Mouse (Mus musculus) embryonic facial prominence, embryonic 12.5 days (tissue): Measurements from ENCODE around the gene Gm17490. TPM values are rescaled to one million over a fixed set of nuclear protein-coding genes. Genes with fewer than 3 reads are reported as not detected.
A peak's percentile ranks its signal among the peaks of the same experiment; 100 is the strongest.

ENCODE experiments used
- ATAC-seq: fragments of 200-750 bp; cut with Nextera tagmentation; 2 replicates; pipeline ENCODE4 v1.8.0; 2017; ENCODE audit not compliant: insufficient number of reproducible peaks, insufficient read depth, low FRiP score, low TSS enrichment
- H3K27ac ChIP-seq: fragments of 300-500 bp; sonication (generic); 2 replicates; pipeline ENCODE4 v1.5.1; 2016; ENCODE audit warnings: mild to moderate bottlenecking
- H3K27me3 ChIP-seq: fragments of 300-500 bp; sonication (generic); 2 replicates; pipeline ENCODE4 v1.6.1; 2016; ENCODE audit warnings: mild to moderate bottlenecking, moderate library complexity
- H3K36me3 ChIP-seq: fragments of 300-500 bp; sonication (generic); 2 replicates; pipeline ENCODE4 v1.6.1; 2016; ENCODE audit warnings: mild to moderate bottlenecking
- H3K4me1 ChIP-seq: fragments of 300-500 bp; sonication (generic); 2 replicates; pipeline ENCODE4 v1.6.1; 2016
- H3K4me2 ChIP-seq: fragments of 300-500 bp; sonication (generic); replicated peaks from 2 replicates; pipeline ENCODE4 v1.6.1; 2016; ENCODE audit warnings: mild to moderate bottlenecking, moderate library complexity
- H3K4me3 ChIP-seq: fragments of 300-500 bp; sonication (generic); 2 replicates; pipeline ENCODE4 v1.5.1; 2016; ENCODE audit warnings: mild to moderate bottlenecking
- H3K9ac ChIP-seq: fragments of 300-500 bp; sonication (generic); 2 replicates; pipeline ENCODE4 v1.6.1; 2016; ENCODE audit warnings: mild to moderate bottlenecking, moderate library complexity
- H3K9me3 ChIP-seq: fragments of 300-500 bp; sonication (generic); 2 replicates; pipeline ENCODE4 v1.6.1; 2016; ENCODE audit warnings: mild to moderate bottlenecking, moderate library complexity
- WGBS: fragments of 180-500 bp; shearing (Covaris S2); methylation state at CpG from one replicate; pipeline ENCODE4 v1.1.7; 2016; 5-methylcytosine and 5-hydroxymethylcytosine counted together
- polyA plus RNA-seq: library from polyadenylated mRNA; unstranded; fragments of >200 nt; fragmentation: Nextera tagmentation; extraction: Ambion mirVana; gene quantifications from 2 replicates; pipeline ENCODE4 v1.2.1, GENCODE M21; 2016

Gm17490 gene
- not detected in 2 replicates for polyA plus RNA-seq

DNA sequence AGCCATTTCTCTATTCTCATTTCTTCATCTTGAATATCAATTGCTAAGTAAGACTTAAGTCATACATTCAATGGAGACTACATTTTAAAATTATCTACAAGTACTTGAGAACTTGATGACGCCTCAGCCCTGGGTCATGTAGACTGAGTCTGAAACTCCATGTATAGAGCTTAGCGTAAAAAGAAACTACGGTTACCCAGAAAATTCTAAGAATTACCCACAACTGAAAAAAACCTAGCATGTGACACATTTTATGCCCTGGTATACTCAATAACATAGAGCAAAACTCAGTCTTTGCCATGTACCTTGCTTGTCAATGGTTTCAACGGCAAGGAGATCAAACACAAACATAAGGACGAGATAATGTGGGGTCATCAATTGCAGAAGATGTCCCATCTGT lies at the start of gene Gm17490:
TSS of gene Gm17490 (minus strand) at position 375 of the 400 bp plus-strand sequence.
- no peaks in the 10 kb centered on the region for H3K4me1 ChIP-seq
- no peaks in the 10 kb centered on the region for H3K36me3 ChIP-seq
- H3K9me3 ChIP-seq, result no peaks in the 10 kb centered on the region
- no peaks in the 10 kb centered on the region for H3K27me3 ChIP-seq
- no peak for ATAC-seq
- H3K4me3 ChIP-seq, result no peak within 1 kb of the TSS
- no peak within 1 kb of the TSS for H3K27ac ChIP-seq
- H3K9ac ChIP-seq, result no peak within 1 kb of the TSS
- no peak within 1 kb of the TSS for H3K4me2 ChIP-seq
- WGBS, result 93% methylated on average over 5 of the region's 5 CpGs

DNA sequence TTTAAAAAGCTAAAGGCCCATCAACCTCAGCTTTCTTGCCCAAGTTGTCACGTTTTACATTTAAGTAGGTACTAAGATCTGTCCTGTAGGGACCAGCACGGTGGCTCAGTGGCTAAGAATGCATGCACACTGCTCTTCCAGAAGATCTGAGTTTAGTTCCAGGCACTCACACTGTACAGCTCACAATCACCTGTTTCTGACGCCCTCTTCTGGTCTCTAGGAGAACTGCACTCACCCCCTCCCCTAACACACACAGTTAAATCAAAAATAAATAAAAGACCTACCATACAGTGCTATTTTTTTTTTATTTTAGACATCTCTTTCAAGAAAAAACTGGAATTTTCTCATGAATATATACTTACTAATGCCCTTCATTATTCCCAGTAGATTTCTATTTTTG lies 46.1 kb upstream of the Gm17490 start:
- H3K4me2 ChIP-seq, result no peak overlapping the region
- H3K4me3 ChIP-seq, result no peak overlapping the region
- no peaks in the 10 kb centered on the region for H3K36me3 ChIP-seq
- no peaks in the 10 kb centered on the region for H3K4me1 ChIP-seq
- no peak overlapping the region for H3K27ac ChIP-seq
- H3K9ac ChIP-seq, result no peak overlapping the region
- WGBS, result 24% methylated on average over 3 of the region's 3 CpGs
- H3K27me3 ChIP-seq, result no peaks in the 10 kb centered on the region
- H3K9me3 ChIP-seq, result peaks cover 5% of the 10 kb centered on the region; the same call in 1 of the 2 replicates
- no peak for ATAC-seq

DNA sequence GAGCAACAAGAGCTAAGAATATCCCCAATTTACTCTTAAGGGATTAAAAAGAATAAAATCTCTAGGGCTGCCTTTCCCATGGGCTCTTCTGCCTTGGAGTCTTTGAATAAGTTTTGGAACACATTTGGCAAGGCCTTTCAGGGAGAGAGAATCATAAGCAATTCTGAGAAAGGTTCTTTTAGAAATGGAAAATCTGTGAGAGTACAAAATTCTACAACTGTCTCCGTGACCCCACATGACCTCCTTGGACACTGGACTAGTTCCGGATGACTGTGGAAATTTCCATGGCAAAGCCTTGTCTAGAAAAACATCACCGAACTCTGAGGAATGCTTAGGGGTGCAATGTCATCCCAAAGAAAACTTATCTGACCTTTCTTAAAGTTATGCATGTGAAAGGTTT lies 39.3 kb upstream of the Gm17490 start:
- no peaks in the 10 kb centered on the region for H3K9me3 ChIP-seq
- 91% methylated on average over 3 of the region's 3 CpGs for WGBS
- no peak overlapping the region for H3K9ac ChIP-seq
- H3K4me2 ChIP-seq, result no peak overlapping the region
- no peak for ATAC-seq
- no peak overlapping the region for H3K4me3 ChIP-seq
- no peaks in the 10 kb centered on the region for H3K4me1 ChIP-seq
- H3K36me3 ChIP-seq, result no peaks in the 10 kb centered on the region
- H3K27ac ChIP-seq, result no peak overlapping the region
- no peaks in the 10 kb centered on the region for H3K27me3 ChIP-seq

DNA sequence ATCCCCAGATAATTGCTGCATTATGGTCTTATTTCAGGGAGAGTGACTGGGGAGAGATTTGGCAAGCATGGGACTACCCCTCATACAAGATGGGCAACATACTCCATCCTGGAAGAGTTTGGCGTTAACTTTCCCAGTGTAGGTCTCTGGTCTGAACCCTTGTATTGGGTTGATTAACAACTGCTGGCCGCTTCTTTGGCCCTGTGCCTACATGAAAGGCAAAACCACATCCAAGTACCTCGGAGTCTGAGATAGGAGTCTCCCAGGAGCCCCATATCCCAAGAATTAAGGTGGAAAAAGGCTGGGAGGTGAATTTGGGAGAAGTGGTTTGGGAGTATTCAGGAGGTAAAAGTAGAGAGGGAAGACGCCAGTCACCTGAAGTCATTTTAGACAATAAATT lies 38.7 kb upstream of the Gm17490 start:
- Histone ChIP-seq H3K9ac (no peak overlapping the region), H3K9me3 (no peaks in the 10 kb centered on the region), H3K4me1 (no peaks in the 10 kb centered on the region), H3K27me3 (no peaks in the 10 kb centered on the region), H3K27ac (no peak overlapping the region), H3K4me3 (no peak overlapping the region), H3K36me3 (no peaks in the 10 kb centered on the region), H3K4me2 (no peak overlapping the region)
- WGBS, result 83% methylated on average over 4 of the region's 4 CpGs
- ATAC-seq, result no peak

DNA sequence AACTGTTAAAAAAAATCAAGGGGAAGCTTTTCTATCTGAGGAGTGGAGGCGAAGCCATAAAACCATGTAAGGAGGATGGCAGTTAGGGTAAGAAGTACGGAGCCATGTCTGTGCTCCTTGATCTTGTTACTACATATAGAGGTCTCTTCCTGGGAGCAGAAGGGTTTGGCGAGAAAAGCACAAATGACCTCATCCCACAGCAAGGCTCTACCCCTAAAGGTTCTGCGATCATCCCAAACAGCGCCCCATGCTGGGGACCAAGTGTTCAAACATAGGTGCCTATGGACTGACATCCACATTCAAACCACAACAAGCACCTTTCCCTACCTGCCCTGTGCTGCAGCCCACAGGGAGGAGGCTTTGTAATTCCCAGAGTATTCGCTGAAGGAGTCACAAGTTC lies 38.3 kb upstream of the Gm17490 start:
- no peak overlapping the region for H3K4me3 ChIP-seq
- no peak overlapping the region for H3K9ac ChIP-seq
- 41% methylated on average over 6 of the region's 6 CpGs for WGBS
- ATAC-seq, result no peak
- no peaks in the 10 kb centered on the region for H3K4me1 ChIP-seq
- H3K4me2 ChIP-seq, result peak overlapping the region; percentile 4; the same call in 1 of the 2 replicates
- no peaks in the 10 kb centered on the region for H3K9me3 ChIP-seq
- H3K27ac ChIP-seq, result no peak overlapping the region
- H3K36me3 ChIP-seq, result no peaks in the 10 kb centered on the region
- no peaks in the 10 kb centered on the region for H3K27me3 ChIP-seq

DNA sequence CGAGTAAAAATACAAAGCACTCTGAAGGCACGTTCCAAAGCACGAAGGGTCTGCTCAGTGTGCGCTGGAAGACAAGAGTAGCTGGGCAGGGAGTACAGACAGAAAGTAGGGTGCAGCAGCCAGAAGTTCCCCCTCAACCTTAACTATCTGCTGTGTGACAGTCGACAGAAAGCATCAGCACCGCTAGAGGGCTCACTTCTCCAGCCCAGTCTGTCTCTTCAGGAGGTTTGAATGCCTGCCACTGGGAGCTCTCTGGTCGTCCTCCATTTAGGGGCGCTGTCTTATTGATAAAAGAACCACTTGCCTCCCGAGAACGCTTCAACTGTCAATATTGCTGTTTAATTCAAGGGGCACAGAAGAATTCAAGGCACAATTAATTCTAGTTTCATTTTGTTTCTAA lies 37.9 kb upstream of the Gm17490 start:
- Histone ChIP-seq H3K4me3 (no peak overlapping the region), H3K9me3 (no peaks in the 10 kb centered on the region), H3K9ac (no peak overlapping the region), H3K36me3 (no peaks in the 10 kb centered on the region), H3K27me3 (no peaks in the 10 kb centered on the region), H3K27ac (no peak overlapping the region), H3K4me1 (no peaks in the 10 kb centered on the region), H3K4me2 (peak overlapping the region; percentile 4; the same call in 1 of the 2 replicates)
- ATAC-seq, result no peak
- WGBS, result 5% methylated on average over 10 of the region's 10 CpGs

DNA sequence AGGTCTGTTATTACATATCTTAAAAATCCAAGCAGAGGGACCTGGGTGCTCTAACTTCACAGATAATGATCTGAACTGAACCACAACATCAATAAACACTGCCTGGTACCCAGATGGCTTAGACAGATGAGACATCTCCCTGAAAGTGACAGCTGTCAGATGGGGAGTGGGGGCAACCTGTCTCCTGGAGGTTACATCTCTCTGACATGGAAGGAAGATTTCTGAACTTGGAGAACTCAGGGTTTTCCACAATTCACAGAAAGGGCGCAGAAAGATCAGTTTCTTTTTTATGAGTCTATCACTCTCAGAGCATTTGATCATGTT lies 36.8 kb upstream of the Gm17490 start:
- no peak overlapping the region for H3K4me2 ChIP-seq
- H3K36me3 ChIP-seq, result no peaks in the 10 kb centered on the region
- 96% methylated on average over 1 of the region's 1 CpGs for WGBS
- no peak overlapping the region for H3K4me3 ChIP-seq
- no peak overlapping the region for H3K27ac ChIP-seq
- ATAC-seq, result no peak
- no peaks in the 10 kb centered on the region for H3K4me1 ChIP-seq
- no peaks in the 10 kb centered on the region for H3K9me3 ChIP-seq
- no peak overlapping the region for H3K9ac ChIP-seq
- H3K27me3 ChIP-seq, result no peaks in the 10 kb centered on the region

DNA sequence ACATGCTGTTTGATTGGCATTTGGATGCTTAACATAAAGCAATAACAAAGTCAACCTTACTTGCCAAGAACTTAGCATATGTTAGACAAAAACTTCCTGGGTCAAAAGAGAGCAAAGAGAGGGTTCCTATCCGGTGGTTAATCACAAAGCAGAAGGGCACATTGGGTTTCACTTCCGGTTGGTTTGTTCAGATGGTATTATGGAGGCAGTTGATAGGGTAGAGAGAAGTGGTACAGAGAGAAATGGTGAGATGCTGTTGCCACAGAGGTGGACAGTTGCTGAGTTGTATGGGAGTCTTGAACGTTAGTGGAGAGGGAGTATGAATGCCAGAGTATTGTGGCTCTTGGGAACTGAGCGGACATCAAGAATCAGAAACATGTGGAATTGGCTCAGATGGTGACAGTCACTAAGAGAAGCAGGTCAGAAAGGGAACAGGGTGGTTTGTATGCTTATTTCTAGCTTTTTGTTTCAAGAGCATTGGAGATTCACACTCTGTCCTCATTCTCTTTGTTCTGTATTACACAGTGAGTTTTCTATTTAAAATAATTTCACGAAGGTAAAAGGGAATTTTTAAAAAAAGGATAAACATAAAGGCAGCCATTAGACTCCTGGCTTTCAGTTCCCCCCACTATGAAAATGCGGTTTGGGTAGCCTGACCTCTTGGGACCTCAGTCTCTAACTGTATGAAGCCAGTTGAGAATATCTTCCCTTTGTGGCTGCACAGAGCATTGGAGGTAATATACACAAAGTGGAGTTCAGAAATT lies 36.3 kb upstream of the Gm17490 start:
- Histone ChIP-seq H3K4me3 (no peak overlapping the region), H3K4me2 (no peak overlapping the region), H3K27me3 (no peaks in the 10 kb centered on the region), H3K9ac (no peak overlapping the region), H3K36me3 (no peaks in the 10 kb centered on the region), H3K4me1 (no peaks in the 10 kb centered on the region), H3K9me3 (no peaks in the 10 kb centered on the region), H3K27ac (no peak overlapping the region)
- 79% methylated on average over 6 of the region's 6 CpGs for WGBS
- ATAC-seq, result no peak

DNA sequence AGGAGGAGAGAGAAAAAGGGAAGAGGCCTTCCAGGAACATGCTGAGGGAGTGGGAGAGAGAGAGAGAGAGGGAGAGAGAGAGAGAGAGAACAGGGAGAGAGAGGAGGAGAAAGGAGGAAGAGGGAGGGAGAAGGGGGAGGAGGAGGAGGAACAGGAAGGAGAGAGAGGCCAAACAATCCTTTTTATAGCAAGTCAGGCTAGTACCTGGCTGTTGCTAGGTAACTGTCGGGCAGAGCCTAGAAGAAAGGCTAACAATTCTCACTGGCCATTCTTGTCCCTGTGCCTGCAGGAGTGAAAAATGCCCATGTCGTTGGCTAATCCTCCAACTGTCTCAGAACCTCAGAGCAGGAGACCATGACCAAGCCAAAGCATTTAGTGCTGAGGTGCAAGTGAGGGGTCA lies 33.2 kb upstream of the Gm17490 start:
- ATAC-seq, result no peak
- H3K27ac ChIP-seq, result no peak overlapping the region
- H3K4me3 ChIP-seq, result no peak overlapping the region
- H3K4me2 ChIP-seq, result no peak overlapping the region
- WGBS, result 57% methylated on average over 2 of the region's 2 CpGs
- no peaks in the 10 kb centered on the region for H3K36me3 ChIP-seq
- no peak overlapping the region for H3K9ac ChIP-seq
- H3K27me3 ChIP-seq, result no peaks in the 10 kb centered on the region
- no peaks in the 10 kb centered on the region for H3K9me3 ChIP-seq
- H3K4me1 ChIP-seq, result no peaks in the 10 kb centered on the region

DNA sequence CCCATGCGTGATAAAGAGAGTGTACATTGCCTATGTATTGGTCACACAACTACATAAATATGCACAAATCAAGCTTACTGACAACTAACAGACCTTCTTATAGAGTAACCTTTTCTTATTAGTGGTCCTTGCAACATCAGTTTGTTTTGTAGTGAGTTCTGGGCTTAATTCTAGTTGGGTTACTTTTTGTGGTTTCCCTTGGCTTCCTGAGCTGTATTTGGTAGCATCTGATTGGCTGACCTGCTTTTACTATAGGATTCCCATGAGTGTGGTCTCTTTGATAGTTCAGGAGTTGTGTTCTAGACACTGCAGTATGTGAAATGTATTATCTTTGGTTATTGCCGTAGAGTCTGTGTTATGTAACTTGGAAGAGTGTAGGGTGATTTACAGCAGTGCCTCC lies 31.5 kb upstream of the Gm17490 start:
- Histone ChIP-seq H3K9me3 (no peaks in the 10 kb centered on the region), H3K4me1 (no peaks in the 10 kb centered on the region), H3K4me2 (no peak overlapping the region), H3K9ac (no peak overlapping the region), H3K36me3 (no peaks in the 10 kb centered on the region), H3K4me3 (no peak overlapping the region), H3K27ac (no peak overlapping the region), H3K27me3 (no peaks in the 10 kb centered on the region)
- 79% methylated on average over 2 of the region's 2 CpGs for whole genome bisulfite sequencing
- no peak for ATAC-seq

DNA sequence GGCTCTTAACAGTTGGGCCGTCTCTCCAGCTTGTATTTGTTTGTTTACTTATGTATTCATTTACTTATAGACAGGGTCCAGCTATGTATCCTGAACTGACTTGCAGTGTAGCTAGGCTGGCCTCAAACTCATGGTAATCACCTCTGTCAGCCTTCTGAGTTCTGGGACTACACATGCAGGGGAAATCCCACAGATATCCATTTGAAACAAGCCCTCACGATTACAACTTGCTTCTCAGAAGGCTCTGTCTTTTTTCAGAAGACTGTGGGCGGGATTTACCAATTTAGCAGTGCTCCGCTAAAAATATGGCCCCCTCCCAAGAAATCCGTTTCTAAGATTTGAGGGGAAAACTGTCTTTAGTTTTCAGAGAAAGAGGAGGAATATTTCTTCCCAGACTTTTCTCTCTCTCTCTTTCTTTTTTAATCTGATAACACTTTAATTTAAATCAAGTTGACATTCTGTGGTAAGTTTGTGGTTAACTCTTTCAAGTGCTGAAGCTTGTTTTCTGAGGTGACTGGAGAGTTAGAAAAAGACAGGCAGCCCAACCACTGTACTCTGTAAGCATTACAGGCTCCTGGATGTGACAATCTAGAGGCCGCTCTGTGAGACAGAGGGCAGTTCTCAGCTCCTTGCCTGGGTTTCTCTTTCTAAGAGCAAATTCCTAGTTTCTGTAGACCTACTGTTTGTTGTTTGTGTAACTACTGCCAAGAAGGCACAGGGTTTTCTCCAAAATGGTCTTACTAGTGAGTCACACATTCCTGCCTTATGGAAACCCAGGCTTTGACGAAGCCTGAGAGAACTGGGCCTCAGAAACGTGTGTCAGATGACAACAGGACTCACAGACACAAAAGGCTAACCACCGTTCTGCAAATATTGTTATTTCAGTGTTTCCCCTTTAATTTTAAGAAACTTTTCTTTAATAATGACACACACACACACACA lies 29.2 kb upstream of the Gm17490 start:
- Histone ChIP-seq H3K4me1 (no peaks in the 10 kb centered on the region), H3K4me2 (no peak overlapping the region), H3K27ac (no peak overlapping the region), H3K9ac (no peak overlapping the region), H3K9me3 (no peaks in the 10 kb centered on the region), H3K4me3 (no peak overlapping the region), H3K27me3 (no peaks in the 10 kb centered on the region), H3K36me3 (no peaks in the 10 kb centered on the region)
- ATAC-seq, result no peak
- 63% methylated on average over 9 of the region's 9 CpGs for WGBS

DNA sequence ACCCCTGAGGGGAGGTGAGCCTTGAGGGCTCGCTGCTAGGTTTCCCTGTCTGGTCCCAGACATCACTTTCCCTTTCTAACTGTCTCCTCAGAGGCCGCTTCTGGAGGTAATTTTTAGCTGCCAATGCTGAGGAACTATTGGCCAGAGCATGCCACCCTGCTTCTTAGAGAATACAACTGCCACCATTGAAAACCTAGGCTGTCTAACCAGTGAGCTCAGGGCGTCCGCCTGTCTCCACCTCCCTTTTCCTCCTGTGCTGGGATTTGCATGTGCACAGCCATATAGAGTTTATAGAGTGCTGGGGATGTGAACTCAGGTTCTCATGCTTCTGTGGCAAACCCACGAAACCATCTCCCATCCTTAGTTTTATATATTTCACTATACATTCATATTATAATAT lies 27.7 kb upstream of the Gm17490 start:
- no peaks in the 10 kb centered on the region for H3K9me3 ChIP-seq
- no peaks in the 10 kb centered on the region for H3K36me3 ChIP-seq
- ATAC-seq, result no peak
- WGBS, result 61% methylated on average over 5 of the region's 5 CpGs
- no peak overlapping the region for H3K4me2 ChIP-seq
- H3K27me3 ChIP-seq, result no peaks in the 10 kb centered on the region
- H3K4me3 ChIP-seq, result no peak overlapping the region
- no peaks in the 10 kb centered on the region for H3K4me1 ChIP-seq
- no peak overlapping the region for H3K27ac ChIP-seq
- H3K9ac ChIP-seq, result no peak overlapping the region
